Mouse (Mus musculus): Measurements from ENCODE around the gene Dnajb6.
A peak's percentile ranks its signal among the peaks of the same experiment; 100 is the strongest.

The Dnajb6 gene

DNA sequence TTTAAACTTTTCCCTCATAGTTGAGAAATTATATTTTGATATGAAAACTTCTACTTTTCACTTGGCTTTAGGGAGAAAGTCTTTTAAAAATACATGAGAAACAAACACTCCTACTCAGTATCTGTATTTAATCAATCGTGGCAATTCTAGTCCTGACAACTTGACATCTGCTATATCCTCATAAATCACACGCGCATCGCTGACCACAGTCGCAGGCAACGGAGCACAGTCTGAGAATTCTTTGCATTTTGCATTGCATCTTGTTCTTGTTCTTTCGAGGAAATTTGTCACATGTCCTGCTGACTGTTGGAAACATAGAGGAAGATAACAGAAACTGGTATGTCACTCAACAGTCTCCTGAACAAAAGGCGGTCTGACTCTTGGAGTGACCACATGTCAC lies 116.9 kb downstream of the Dnajb6 start:
- peak in 1 of 2 experiments; percentile 7 for DNase-seq

DNA sequence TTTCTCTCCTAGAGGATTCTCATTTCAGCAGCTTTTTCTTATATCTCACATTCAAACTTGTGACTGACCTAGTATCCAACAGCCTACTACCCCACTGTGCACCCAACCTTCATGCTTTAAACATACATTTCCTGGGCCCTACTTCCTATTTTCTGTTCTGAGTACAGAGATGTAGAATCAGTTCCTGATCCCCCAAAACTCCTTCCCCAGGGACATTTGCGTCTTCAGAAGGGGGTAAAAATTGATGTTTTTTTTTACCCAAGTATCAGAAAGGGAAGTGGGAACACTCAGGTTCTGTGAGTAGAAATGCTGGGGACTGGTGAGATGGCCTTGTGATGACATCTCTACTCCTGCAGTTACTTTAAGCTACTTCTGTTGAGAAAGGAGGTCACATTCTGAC lies 117.5 kb downstream of the Dnajb6 start:
- DNase-seq: no peak

DNA sequence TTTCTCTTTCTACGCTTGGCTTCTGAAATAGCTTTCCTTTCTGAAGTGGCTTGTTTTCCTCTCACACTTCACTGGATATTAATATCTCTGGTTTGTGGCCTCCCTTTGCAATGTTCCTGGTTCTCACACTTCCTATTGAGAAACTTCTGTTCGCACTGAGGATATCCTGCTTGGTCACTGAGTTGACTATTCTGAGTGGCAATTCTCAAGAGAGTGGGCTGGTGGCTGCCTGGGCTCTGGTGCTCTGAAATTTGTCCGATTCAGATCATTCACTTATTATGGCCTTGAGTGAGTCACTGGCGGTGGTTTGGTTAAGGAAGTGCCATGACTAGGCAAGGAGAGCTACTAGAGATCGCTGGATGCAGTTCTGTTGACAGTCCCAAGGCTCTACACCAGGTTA lies 118.9 kb downstream of the Dnajb6 start:
- DNase-seq: no peak

DNA sequence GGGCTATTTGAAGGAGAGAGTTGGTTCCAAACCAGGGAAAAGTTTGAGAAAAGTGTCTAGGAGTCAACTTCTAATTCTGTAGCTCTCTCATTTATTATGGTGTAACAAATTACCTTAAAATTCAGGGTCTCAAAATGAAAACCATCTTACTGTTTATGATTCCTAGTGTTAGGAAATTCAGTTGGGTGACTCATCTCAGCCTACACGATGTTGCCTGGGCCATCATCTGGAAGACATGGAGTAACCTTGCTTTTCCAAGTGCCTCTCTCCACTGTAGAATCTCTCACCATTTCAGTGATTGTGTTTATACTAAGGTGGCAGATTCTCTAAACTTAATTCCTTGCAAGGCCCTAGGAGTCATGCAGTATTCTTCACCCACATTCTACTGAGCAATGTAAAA lies 119.5 kb downstream of the Dnajb6 start:
- DNase-seq: no peak

DNA sequence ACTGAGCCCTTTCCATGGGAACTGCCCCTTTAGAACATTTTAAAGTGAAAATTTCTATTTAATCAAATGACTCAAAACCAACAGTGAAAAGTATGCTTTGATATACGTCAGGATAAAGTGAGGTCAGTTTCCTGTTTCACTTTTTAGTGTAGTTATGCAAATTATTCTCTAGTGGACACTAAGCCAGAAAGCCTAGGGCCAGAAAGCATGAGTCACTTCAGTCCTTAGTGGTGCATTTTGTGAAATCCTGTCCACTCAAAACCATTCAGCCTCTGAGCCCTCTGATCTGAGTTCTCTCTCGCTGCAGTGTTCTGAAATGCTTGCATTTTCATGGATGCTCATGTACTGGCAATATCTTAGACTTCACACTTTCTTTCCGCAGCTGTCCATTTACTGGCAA lies 126.0 kb downstream of the Dnajb6 start:
- DNase-seq: no peak

DNA sequence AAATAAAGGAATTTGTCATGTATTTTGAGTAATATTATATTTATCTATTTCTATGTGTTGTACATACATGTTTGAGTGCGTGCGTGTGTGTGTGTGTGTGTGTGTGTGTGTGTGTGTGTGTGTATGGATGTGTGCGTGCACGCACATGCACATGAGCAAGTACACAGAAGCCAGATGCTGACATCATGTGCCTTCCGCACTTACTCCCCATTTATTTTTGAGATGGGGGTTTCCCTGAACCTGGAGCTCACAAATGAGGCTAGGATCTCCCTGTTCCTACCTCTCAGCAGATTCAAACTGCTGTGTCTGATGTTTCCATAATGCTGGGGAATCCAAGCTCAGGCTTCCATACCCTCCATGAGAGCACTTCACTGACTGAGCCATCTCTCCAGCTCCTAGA lies 126.9 kb downstream of the Dnajb6 start:
- DNase-seq: no peak

DNA sequence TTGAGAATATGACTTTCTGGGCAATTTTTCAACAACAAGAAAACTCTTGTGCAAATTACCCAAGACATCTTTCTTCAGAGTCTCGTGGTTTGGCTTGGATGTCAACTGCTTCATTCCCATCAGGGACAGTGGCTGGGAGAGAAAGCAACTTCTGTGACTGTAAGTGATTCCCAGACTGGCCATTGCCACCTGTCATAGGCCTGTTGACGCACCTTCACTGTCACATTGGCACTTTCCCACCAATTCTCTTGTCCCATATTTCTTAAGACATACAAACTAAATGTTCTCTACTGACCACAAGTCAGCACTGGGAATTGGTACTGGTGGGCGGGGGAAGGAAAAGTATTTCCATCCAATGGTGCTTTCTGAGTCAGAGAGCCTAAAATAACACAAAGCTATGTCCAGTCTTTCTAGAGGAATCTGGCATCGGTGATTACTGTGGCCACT lies 128.8 kb downstream of the Dnajb6 start:
- no peak for DNase-seq

DNA sequence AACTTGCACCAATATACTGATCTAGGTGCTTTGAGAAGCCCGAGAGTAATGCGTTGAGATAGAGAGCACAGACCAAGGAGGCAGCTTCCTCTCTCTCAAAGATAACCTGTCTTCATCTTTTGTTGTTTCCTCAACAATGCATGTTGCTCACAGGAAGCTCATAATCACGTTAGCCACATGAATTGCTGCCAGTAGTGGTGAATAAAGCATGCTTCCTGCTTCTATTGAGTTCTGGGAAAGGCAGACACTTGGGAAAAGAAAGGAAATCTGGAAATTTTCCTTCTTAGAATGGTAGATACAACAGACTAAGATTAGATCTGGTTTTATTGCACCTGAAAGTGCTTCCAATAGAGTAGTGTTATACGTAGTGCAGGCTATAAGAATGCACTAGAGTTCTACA lies 129.5 kb downstream of the Dnajb6 start:
- no peak for DNase-seq

Measured in cerebellum, postnatal 10 days (tissue).